Mouse (Mus musculus): ENCODE measurements around the gene Psmd13. TPM values are rescaled to one million over a fixed set of nuclear protein-coding genes. Genes with fewer than 3 reads are reported as not detected.
A peak's percentile ranks its signal among the peaks of the same experiment; 100 is the strongest.

The Psmd13 gene
- polyA plus RNA-seq, 1 experiment from 2014 or later = 197 TPM

- H3K9me3 ChIP-seq (ENCODE audit: control insufficient read depth, low read length) = no peaks in the 10 kb centered on the region
- ATAC-seq = no peak
- peaks cover 26% of the 10 kb centered on the region for H3K36me3 ChIP-seq (ENCODE audit: control insufficient read depth, insufficient read depth, low read length)
- 90% methylated on average over 10 of the region's 10 CpGs for WGBS
- no peak overlapping the region for H3K4me3 ChIP-seq (ENCODE audit: low read length)
- peak overlapping the region; percentile 18; the same call in 1 of the 2 replicates for H3K9ac ChIP-seq (ENCODE audit: low read depth, low read length)
- no peak overlapping the region for H3K4me2 ChIP-seq (ENCODE audit: low read depth, low read length)
- peaks cover 27% of the 10 kb centered on the region for H3K4me1 ChIP-seq (ENCODE audit: control insufficient read depth, insufficient read depth, low read length)
- no peak overlapping the region for H3K27ac ChIP-seq (ENCODE audit: low read length)
- no peaks in the 10 kb centered on the region for H3K27me3 ChIP-seq (replicated peaks; ENCODE audit: control insufficient read depth, insufficient read depth, low read length)
Observed at GRCm38 (mm10) chr7:140946311-140946710, 64.5 kb downstream of the Psmd13 start.

- Histone ChIP-seq H3K4me2 (ENCODE audit: low read depth, low read length) (no peak overlapping the region), H3K36me3 (ENCODE audit: control insufficient read depth, insufficient read depth, low read length) (peaks cover 26% of the 10 kb centered on the region), H3K9me3 (ENCODE audit: control insufficient read depth, low read length) (no peaks in the 10 kb centered on the region), H3K9ac (ENCODE audit: low read depth, low read length) (no peak overlapping the region), H3K4me3 (ENCODE audit: low read length) (no peak overlapping the region), H3K27me3 (replicated peaks; ENCODE audit: control insufficient read depth, insufficient read depth, low read length) (no peaks in the 10 kb centered on the region), H3K27ac (ENCODE audit: low read length) (no peak overlapping the region), H3K4me1 (ENCODE audit: control insufficient read depth, insufficient read depth, low read length) (peaks cover 29% of the 10 kb centered on the region)
- WGBS = 52% methylated on average over 7 of the region's 7 CpGs
- no peak for ATAC-seq
Observed at GRCm38 (mm10) chr7:140946980-140947379, 65.2 kb downstream of the Psmd13 start.

- WGBS = 78% methylated on average over 8 of the region's 8 CpGs
- H3K4me1 ChIP-seq (ENCODE audit: control insufficient read depth, insufficient read depth, low read length) = peaks cover 26% of the 10 kb centered on the region
- H3K36me3 ChIP-seq (ENCODE audit: control insufficient read depth, insufficient read depth, low read length) = peaks cover 26% of the 10 kb centered on the region
- H3K4me3 ChIP-seq (ENCODE audit: low read length) = no peak overlapping the region
- H3K9ac ChIP-seq (ENCODE audit: low read depth, low read length) = no peak overlapping the region
- no peak overlapping the region for H3K27ac ChIP-seq (ENCODE audit: low read length)
- H3K27me3 ChIP-seq (replicated peaks; ENCODE audit: control insufficient read depth, insufficient read depth, low read length) = no peaks in the 10 kb centered on the region
- H3K9me3 ChIP-seq (ENCODE audit: control insufficient read depth, low read length) = no peaks in the 10 kb centered on the region
- no peak overlapping the region for H3K4me2 ChIP-seq (ENCODE audit: low read depth, low read length)
- ATAC-seq = no peak
Observed at GRCm38 (mm10) chr7:140948161-140948560, 66.4 kb downstream of the Psmd13 start.

Other genes with a start within 250 kb of the Psmd13 start
- not detected in 2 replicates for gene Olfr53, start 235.5 kb upstream of the Psmd13 start, polyA plus RNA-seq (2015; fragmentation: Nextera tagmentation; extraction: Ambion mirVana)
- not detected in 2 replicates for gene Olfr539, start 222.0 kb upstream of the Psmd13 start, polyA plus RNA-seq (2015; fragmentation: Nextera tagmentation; extraction: Ambion mirVana)
- not detected in 2 replicates for gene Olfr45, start 200.0 kb upstream of the Psmd13 start, polyA plus RNA-seq (2015; fragmentation: Nextera tagmentation; extraction: Ambion mirVana)
- gene Olfr541, start 184.7 kb upstream of the Psmd13 start, polyA plus RNA-seq (2015; fragmentation: Nextera tagmentation; extraction: Ambion mirVana) = not detected in 2 replicates
- gene Cyp2e1, start 118.2 kb upstream of the Psmd13 start, polyA plus RNA-seq (2015; fragmentation: Nextera tagmentation; extraction: Ambion mirVana) = not detected in 2 replicates
- gene Syce1, start 94.1 kb upstream of the Psmd13 start, polyA plus RNA-seq (2015; fragmentation: Nextera tagmentation; extraction: Ambion mirVana) = 0.18 and 0.38 TPM in 2 replicates
- gene Zfp941, start 59.8 kb upstream of the Psmd13 start, polyA plus RNA-seq (2015; fragmentation: Nextera tagmentation; extraction: Ambion mirVana) = 0.95 and 1.1 TPM in 2 replicates
- gene Urah, start 47.0 kb upstream of the Psmd13 start, polyA plus RNA-seq (2015; fragmentation: Nextera tagmentation; extraction: Ambion mirVana) = 6.1 and 7.5 TPM in 2 replicates
- not detected in 2 replicates for gene Scgb1c1, start 36.4 kb upstream of the Psmd13 start, polyA plus RNA-seq (2015; fragmentation: Nextera tagmentation; extraction: Ambion mirVana)
- not detected in 2 replicates for gene Odf3, start 34.2 kb upstream of the Psmd13 start, polyA plus RNA-seq (2015; fragmentation: Nextera tagmentation; extraction: Ambion mirVana)
- gene Gm45785, start 25.6 kb upstream of the Psmd13 start, polyA plus RNA-seq (2015; fragmentation: Nextera tagmentation; extraction: Ambion mirVana) = not detected in 2 replicates
- 68.3 and 70.1 TPM in 2 replicates for gene Ric8a, start 25.0 kb upstream of the Psmd13 start, polyA plus RNA-seq (2015; fragmentation: Nextera tagmentation; extraction: Ambion mirVana)
- gene Bet1l, start 24.4 kb upstream of the Psmd13 start, polyA plus RNA-seq (2015; fragmentation: Nextera tagmentation; extraction: Ambion mirVana) = 33.1 and 35.1 TPM in 2 replicates
- gene Sirt3, start 341 bp downstream of the Psmd13 start, polyA plus RNA-seq (2015; fragmentation: Nextera tagmentation; extraction: Ambion mirVana) = 38.6 and 39.2 TPM in 2 replicates
- gene Cox8b, start 18.5 kb downstream of the Psmd13 start, polyA plus RNA-seq (2015; fragmentation: Nextera tagmentation; extraction: Ambion mirVana) = 0.45 and 0.62 TPM in 2 replicates
- gene Nlrp6, start 38.9 kb downstream of the Psmd13 start, polyA plus RNA-seq (2015; fragmentation: Nextera tagmentation; extraction: Ambion mirVana) = 71.1 and 80.5 TPM in 2 replicates
- gene Pgghg, start 59.4 kb downstream of the Psmd13 start, polyA plus RNA-seq (2015; fragmentation: Nextera tagmentation; extraction: Ambion mirVana) = 23.4 and 23.6 TPM in 2 replicates
- 2.0 and 2.4 TPM in 2 replicates for gene Ifitm5, start 68.3 kb downstream of the Psmd13 start, polyA plus RNA-seq (2015; fragmentation: Nextera tagmentation; extraction: Ambion mirVana)
- gene Gm45717, start 74.0 kb downstream of the Psmd13 start, polyA plus RNA-seq (2015; fragmentation: Nextera tagmentation; extraction: Ambion mirVana) = 1.0 TPM in 1 of 2 replicates, not detected in the other
- 1,203 and 1,252 TPM in 2 replicates for gene Ifitm2, start 74.0 kb downstream of the Psmd13 start, polyA plus RNA-seq (2015; fragmentation: Nextera tagmentation; extraction: Ambion mirVana)
- 117 and 123 TPM in 2 replicates for gene Ifitm1, start 85.3 kb downstream of the Psmd13 start, polyA plus RNA-seq (2015; fragmentation: Nextera tagmentation; extraction: Ambion mirVana)
- gene Ifitm3, start 128.8 kb downstream of the Psmd13 start, polyA plus RNA-seq (2015; fragmentation: Nextera tagmentation; extraction: Ambion mirVana) = 255 and 269 TPM in 2 replicates
- 1.9 and 2.0 TPM in 2 replicates for gene Ifitm6, start 136.0 kb downstream of the Psmd13 start, polyA plus RNA-seq (2015; fragmentation: Nextera tagmentation; extraction: Ambion mirVana)
- gene Gm17387, start 147.2 kb downstream of the Psmd13 start, polyA plus RNA-seq (2015; fragmentation: Nextera tagmentation; extraction: Ambion mirVana) = not detected in 2 replicates
- gene B4galnt4, start 179.1 kb downstream of the Psmd13 start, polyA plus RNA-seq (2015; fragmentation: Nextera tagmentation; extraction: Ambion mirVana) = 7.2 and 7.3 TPM in 2 replicates
- gene Pkp3, start 196.2 kb downstream of the Psmd13 start, polyA plus RNA-seq (2015; fragmentation: Nextera tagmentation; extraction: Ambion mirVana) = 31.3 and 32.4 TPM in 2 replicates
- gene Sigirr, start 218.6 kb downstream of the Psmd13 start, polyA plus RNA-seq (2015; fragmentation: Nextera tagmentation; extraction: Ambion mirVana) = 29.4 and 32.8 TPM in 2 replicates
- gene Ano9, start 235.8 kb downstream of the Psmd13 start, polyA plus RNA-seq (2015; fragmentation: Nextera tagmentation; extraction: Ambion mirVana) = 43.6 and 50.1 TPM in 2 replicates
- 59.0 and 60.3 TPM in 2 replicates for gene Ptdss2, start 240.4 kb downstream of the Psmd13 start, polyA plus RNA-seq (2015; fragmentation: Nextera tagmentation; extraction: Ambion mirVana)

All from intestine, embryonic 16.5 days (tissue).